Mouse (Mus musculus) spleen, adult 12 weeks (tissue): ENCODE measurements around the gene Slamf8.

ENCODE experiments used
- DNase-seq: peaks from one replicate; pipeline ENCODE4 v3.0.0; 2022; ENCODE audit warnings: low spot score

The Slamf8 gene

GRCm38 (mm10) chr1:172593956-172594355, 3.6 kb upstream of the Slamf8 start:
- no peak for DNase-seq

DNA sequence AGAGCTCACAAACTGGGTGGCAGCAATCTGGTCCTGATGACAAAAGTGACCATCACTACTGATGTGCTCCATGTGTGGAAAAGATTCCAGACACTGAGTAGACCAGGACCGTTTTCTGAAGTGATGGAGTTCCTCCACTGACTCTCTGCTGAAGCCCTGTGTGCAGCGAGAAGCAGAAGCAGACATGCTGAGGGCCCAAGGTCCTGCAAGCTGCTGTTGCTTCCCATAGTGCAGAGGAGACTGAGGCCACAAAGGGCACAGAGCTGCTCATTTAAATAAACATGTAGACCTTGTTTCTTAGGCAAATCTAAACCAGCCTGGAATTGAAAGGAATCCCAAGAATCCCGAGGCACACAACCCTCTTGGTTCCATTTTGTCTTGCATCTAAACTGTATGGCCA, 3.0 kb upstream of the Slamf8 start:
- DNase-seq, result no peak

GRCm38 (mm10) chr1:172585612-172586567, 4.5 kb downstream of the Slamf8 start:
- no peak for DNase-seq

- DNase-seq, result no peak
Measured at GRCm38 (mm10) chr1:172585026-172585425, 5.3 kb downstream of the Slamf8 start.

DNA sequence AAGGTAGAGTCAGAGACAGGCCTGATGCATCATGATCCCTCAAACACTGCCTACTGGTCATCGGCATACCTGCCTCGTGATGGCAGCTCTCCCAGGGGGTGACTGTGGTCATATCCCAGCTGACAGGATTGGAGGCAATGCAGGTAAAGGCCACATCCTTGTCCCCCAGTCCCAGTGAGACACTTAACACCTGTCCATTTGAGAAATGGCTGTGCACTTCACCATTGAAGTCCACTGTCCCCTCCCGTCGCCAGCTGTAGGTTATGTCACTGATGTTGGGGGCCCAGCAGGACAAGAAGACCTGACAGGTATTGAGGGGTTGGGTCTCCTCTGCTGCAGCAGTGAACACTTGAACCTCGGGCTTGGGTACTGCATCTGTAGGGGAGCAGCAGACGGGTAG, 6.1 kb downstream of the Slamf8 start:
- DNase-seq, result no peak

DNA sequence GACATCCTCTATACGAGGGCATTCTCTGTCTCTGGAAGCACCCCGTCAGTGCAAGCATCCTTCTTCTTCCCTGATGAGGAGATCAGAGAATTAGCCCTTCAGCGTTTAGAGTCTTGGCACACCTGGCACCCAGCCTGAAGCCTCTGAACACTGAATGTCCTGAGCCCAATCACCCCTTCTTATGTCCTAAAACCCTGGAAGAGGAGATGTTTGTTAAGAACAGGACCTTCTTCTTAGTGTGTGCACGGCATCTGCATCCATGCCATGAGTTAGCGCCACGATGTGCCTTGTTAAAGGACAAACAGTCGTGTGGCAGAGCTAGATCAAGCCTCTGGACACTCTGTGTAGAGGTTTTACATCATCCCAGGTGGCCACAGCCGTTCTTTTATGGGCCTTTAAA, 7.9 kb downstream of the Slamf8 start:
- DNase-seq, result no peak

GRCm38 (mm10) chr1:172580116-172580515, 10.3 kb downstream of the Slamf8 start:
- DNase-seq, result no peak

DNA sequence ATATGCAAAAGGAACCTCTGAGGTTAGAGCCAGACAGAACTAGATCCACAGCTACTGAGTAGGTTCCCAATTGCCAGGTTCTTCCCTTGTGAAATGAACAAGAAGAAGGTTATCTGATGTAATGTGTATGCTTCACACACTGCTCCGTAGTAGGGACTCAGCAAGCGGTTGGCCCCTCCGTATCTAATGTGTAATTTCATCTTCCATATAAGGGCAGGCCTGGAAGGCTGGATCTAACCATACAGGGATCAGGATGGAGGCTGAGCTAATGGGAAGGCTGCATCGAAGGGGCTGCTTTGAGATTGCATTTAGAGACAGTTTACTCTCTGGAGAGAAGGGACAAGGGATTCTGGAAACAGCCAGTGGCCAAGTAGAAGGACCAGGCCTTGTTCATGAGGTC, 22.6 kb downstream of the Slamf8 start:
- DNase-seq, result no peak

- no peak for DNase-seq
Measured at GRCm38 (mm10) chr1:172566131-172566530, 24.2 kb downstream of the Slamf8 start.

GRCm38 (mm10) chr1:172563465-172563828, 26.9 kb downstream of the Slamf8 start:
- no peak for DNase-seq

DNA sequence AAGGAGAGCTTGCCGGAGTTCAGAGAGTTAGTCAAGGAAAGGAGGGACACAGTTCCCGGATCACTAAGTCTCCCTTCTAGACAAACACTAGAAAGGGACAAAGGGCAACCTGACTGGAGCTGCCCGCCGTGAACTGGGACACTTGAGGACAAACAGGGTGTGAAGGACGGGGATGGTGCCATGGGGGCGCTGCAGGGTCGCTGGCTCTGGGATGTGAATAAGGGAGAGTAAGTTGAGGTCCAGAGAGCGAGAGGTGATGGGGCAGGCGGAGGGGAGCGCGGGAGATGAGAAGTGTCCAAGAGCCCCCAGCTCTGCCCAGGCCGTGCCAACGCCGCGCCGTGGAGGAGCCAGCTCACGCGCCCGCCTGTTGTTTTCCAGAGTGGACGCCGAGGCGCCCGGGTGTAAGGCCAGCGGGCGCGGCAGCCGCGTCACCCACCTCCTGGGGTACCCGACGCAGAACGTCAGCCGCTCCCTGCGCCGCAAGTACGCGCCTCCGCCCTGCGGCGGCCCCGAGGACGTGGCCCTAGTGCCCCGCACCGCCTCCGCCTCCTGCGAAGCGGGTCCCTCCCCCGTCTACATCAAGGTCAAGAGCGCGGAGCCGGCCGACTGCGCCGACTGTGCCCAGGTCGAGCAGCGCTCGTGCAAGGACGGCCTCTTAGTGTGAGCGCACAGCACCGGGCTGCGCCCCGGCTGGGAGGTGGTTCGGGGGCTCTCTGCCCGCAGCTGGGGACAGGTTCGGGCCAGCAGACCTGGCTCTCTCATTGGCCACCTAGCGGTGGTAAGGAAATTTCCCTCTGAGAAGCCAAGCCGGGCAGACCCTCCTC, 27.5 kb downstream of the Slamf8 start:
- peak; percentile 23 for DNase-seq

GRCm38 (mm10) chr1:172555638-172556037, 34.7 kb downstream of the Slamf8 start, which contains the start of gene Vsig8:
Gene Vsig8, plus strand, starts transcription at chr1:172555938.
- no peak for DNase-seq

- no peak for DNase-seq
Measured at GRCm38 (mm10) chr1:172552623-172553022, 37.7 kb downstream of the Slamf8 start.

GRCm38 (mm10) chr1:172551009-172551408, 39.4 kb downstream of the Slamf8 start:
- DNase-seq, result no peak

GRCm38 (mm10) chr1:172550551-172550951, 39.8 kb downstream of the Slamf8 start:
- peak; percentile 16 for DNase-seq

DNA sequence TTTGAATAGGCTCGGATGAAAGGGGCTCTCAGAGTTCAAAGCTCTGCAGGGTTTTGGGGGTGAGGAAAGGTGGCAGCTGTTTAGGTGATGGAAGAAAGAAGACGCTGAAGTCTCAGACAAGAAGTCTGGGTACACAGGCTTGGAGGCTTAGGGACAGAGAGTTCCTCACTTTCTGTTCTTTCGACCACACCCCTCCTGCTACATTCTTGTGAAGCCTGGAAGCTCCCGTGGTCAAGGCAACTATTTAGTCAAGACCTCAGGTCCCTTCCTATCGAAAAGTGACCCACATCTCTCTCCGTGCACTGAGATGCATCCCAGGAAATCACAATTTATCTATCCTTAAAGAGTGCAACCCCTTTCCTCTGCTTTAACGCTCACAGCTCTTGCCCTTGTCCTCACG, 40.7 kb downstream of the Slamf8 start:
- DNase-seq, result no peak

DNA sequence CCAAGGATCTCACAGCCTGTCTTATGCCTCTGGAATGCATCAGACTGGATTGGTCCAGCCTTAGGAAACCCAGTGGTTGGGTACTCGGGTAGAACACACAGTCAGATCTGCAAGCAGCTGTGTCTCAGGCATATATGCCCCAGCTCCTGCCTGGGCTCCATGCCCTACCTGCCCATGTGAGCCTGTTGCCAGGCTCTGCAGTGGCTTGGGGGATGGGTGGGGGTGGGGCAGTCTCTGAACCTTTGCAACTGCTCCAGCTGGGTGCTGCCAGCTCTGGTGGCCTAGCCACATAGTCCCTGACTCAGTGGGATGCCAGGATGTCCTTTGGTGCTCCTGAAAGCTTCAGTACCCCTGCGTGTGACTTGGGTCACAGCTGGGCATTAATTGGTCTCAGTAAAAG, 41.1 kb downstream of the Slamf8 start:
- no peak for DNase-seq

- DNase-seq, result no peak
Measured at GRCm38 (mm10) chr1:172548501-172548900, 41.9 kb downstream of the Slamf8 start.

GRCm38 (mm10) chr1:172546062-172546461, 44.3 kb downstream of the Slamf8 start:
- no peak for DNase-seq

- DNase-seq, result no peak
Measured at GRCm38 (mm10) chr1:172540283-172540820, 50.0 kb downstream of the Slamf8 start.

GRCm38 (mm10) chr1:172539827-172540226, 50.5 kb downstream of the Slamf8 start:
- DNase-seq, result no peak

DNA sequence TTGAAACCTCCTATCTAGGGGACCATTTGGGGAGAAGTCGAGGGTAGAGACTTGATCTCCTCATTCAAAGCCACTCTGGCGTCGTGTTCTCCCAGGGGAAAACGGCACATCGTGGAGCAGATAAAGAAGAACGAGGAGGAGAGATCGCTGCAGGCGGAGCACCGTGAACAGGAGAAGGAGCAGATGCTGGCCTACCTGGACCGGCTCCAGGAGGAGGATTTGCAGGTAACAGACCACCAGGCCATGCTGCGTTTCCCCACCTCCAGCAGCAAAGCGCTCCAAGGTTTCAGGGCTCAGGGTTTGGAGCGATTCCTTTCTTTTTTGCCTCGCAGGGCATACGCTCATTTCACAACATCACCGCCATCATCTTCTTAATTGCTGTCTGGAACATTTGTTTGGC, 55.3 kb downstream of the Slamf8 start:
- DNase-seq, result no peak

DNA sequence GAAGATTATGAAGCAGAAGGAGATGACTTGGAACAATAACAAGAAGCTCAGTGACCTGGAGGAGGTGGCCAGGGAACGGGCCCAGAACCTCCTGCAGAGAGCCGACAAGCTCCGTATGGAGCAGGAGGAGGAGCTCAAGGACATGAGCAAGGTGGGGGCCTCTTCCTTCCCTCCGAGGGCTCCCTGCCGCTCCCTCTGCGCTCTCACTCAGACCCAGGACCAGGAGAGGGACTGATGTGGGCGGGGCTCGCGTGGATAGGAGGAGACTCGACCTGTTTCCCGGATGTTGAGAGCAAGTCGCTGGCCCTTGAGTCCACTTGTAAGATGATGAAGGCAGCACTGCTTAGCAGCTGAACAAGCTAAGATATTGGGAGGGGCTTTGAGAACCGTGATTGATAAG, 57.8 kb downstream of the Slamf8 start:
- DNase-seq, result no peak
